Mouse (Mus musculus): Measurements from ENCODE around the gene Wipf3. TPM values are rescaled to one million over a fixed set of nuclear protein-coding genes. Genes with fewer than 3 reads are reported as not detected.

Wipf3 gene
- polyA plus RNA-seq, 1 experiment from 2014 or later, result 2.8 TPM

DNA sequence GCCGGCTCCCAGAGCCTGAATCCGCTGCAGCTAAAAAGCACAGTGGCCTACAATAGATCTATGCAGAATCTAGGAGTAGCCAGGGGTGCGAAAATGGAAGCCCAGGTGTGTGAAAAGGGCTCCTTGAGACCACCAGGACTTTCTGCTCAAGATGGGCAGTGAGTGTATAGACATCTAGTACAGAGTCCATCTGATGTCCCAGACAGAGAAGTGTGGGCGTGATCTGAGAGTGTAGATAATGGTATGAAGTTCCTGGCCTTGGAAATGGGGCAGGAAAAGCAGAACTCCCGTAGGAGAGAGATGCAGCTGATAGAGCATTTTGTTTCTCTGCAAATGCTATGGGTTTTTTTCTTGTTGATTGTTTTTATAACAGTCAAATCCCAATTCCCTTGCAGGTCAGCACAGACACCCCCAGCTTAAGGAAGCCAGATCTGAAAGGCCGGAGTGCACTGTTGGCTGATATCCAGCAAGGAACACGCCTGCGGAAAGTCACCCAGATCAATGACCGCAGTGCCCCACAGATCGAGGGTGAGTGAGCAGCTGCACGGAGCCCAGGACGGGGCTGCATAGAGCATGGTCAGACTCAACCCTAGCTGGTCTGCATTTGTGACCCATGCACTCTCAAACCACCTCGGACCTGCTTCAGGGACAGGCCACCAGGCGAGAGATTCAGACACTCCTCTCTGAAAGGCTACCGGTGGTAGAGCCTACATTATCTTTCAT, 52.1 kb downstream of the Wipf3 start:
- no peak overlapping the region for H3K9ac ChIP-seq (replicated peaks; ENCODE audit: low read depth, low read length)
- 85% methylated on average over 15 of the region's 15 CpGs for WGBS
- H3K27ac ChIP-seq (ENCODE audit: low read depth, low read length), result no peak overlapping the region
- no peaks in the 10 kb centered on the region for H3K36me3 ChIP-seq (ENCODE audit: control insufficient read depth, insufficient read depth, low read length)
- H3K4me2 ChIP-seq (ENCODE audit: low read depth, low read length), result no peak overlapping the region
- H3K9me3 ChIP-seq (ENCODE audit: control insufficient read depth, low read length), result no peaks in the 10 kb centered on the region
- H3K4me3 ChIP-seq (ENCODE audit: low read depth, low read length), result no peak overlapping the region
- no peak for ATAC-seq (ENCODE audit: low read depth)
- no peaks in the 10 kb centered on the region for H3K27me3 ChIP-seq (ENCODE audit: control insufficient read depth, insufficient read depth, low read length)
- peaks cover 3% of the 10 kb centered on the region; the same call in 1 of the 2 replicates for H3K4me1 ChIP-seq (ENCODE audit: control insufficient read depth, insufficient read depth, low read length)

DNA sequence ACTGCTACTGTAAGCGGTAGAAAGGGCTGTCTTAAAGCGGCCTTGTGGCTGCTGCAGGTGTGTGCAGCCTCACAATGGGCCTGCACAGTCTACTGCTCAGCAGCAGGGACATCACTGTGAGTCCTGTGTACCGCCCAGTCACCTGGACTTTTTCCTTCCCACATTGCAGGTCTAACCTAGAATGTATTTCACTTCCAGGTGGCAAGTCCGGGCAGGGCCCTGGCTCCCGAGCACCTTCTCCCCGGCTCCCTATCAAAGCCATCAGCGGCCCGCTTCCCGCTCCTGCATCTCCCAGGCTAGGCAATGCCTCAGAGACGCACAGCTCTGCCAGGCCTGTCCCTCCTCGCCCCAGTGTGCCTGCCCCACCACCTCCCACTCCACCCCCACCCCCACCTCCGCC, 55.6 kb downstream of the Wipf3 start:
- peak; percentile 55 for ATAC-seq (ENCODE audit: low read depth)
- Histone ChIP-seq H3K27me3 (ENCODE audit: control insufficient read depth, insufficient read depth, low read length) (no peaks in the 10 kb centered on the region), H3K9ac (replicated peaks; ENCODE audit: low read depth, low read length) (peak overlapping the region; percentile 25; the same call in 1 of the 2 replicates), H3K4me1 (ENCODE audit: control insufficient read depth, insufficient read depth, low read length) (peaks cover 3% of the 10 kb centered on the region; the same call in 1 of the 2 replicates), H3K27ac (ENCODE audit: low read depth, low read length) (no peak overlapping the region), H3K9me3 (ENCODE audit: control insufficient read depth, low read length) (no peaks in the 10 kb centered on the region), H3K4me3 (ENCODE audit: low read depth, low read length) (no peak overlapping the region; the same call in 1 of the 2 replicates), H3K36me3 (ENCODE audit: control insufficient read depth, insufficient read depth, low read length) (no peaks in the 10 kb centered on the region), H3K4me2 (ENCODE audit: low read depth, low read length) (peak overlapping the region; percentile 42)
- WGBS, result 19% methylated on average over 11 of the region's 12 CpGs

DNA sequence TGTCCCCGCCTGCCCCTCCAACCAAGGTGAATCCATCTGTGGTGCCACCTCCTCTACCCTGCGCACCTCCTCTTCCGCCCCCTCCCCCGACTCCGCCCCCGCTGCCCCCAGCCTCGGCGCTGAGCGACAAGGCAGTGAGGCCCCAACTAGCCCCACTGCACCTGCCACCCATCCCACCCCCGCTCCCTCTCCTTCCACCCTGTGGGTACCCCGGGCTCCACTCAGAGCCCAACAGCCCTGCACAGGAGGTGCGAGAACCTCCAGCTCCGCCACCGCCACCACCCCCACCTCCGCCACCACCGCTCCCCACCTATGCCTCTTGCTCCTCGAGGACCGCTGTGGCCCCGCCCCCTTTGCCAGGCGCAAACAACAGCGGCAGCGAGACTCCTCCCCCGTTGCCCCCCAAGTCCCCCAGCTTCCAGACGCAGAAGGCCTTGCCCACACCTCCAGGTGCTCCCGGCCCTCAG, 56.1 kb downstream of the Wipf3 start:
- Histone ChIP-seq H3K9me3 (ENCODE audit: control insufficient read depth, low read length) (no peaks in the 10 kb centered on the region), H3K36me3 (ENCODE audit: control insufficient read depth, insufficient read depth, low read length) (no peaks in the 10 kb centered on the region), H3K4me2 (ENCODE audit: low read depth, low read length) (peak overlapping the region; percentile 42), H3K27me3 (ENCODE audit: control insufficient read depth, insufficient read depth, low read length) (no peaks in the 10 kb centered on the region), H3K27ac (ENCODE audit: low read depth, low read length) (no peak overlapping the region), H3K9ac (replicated peaks; ENCODE audit: low read depth, low read length) (peak overlapping the region; percentile 25; the same call in 1 of the 2 replicates), H3K4me1 (ENCODE audit: control insufficient read depth, insufficient read depth, low read length) (peaks cover 3% of the 10 kb centered on the region; the same call in 1 of the 2 replicates), H3K4me3 (ENCODE audit: low read depth, low read length) (peak overlapping the region; percentile 18)
- ATAC-seq (ENCODE audit: low read depth), result peak; percentile 66
- WGBS, result 4% methylated on average over 15 of the region's 25 CpGs

GRCm38 (mm10) chr6:54485973-54486569, 56.7 kb downstream of the Wipf3 start:
- Histone ChIP-seq H3K4me3 (ENCODE audit: low read depth, low read length) (no peak overlapping the region), H3K4me2 (ENCODE audit: low read depth, low read length) (0 out of 2 replicates have a peak overlapping the region, but pooled peaks have one; percentile 42), H3K27me3 (ENCODE audit: control insufficient read depth, insufficient read depth, low read length) (no peaks in the 10 kb centered on the region), H3K9me3 (ENCODE audit: control insufficient read depth, low read length) (no peaks in the 10 kb centered on the region), H3K9ac (replicated peaks; ENCODE audit: low read depth, low read length) (no peak overlapping the region), H3K36me3 (ENCODE audit: control insufficient read depth, insufficient read depth, low read length) (no peaks in the 10 kb centered on the region), H3K27ac (ENCODE audit: low read depth, low read length) (no peak overlapping the region), H3K4me1 (ENCODE audit: control insufficient read depth, insufficient read depth, low read length) (peaks cover 3% of the 10 kb centered on the region; the same call in 1 of the 2 replicates)
- 29% methylated on average over 6 of the region's 6 CpGs for WGBS
- ATAC-seq (ENCODE audit: low read depth), result no peak

GRCm38 (mm10) chr6:54491074-54491473, 61.7 kb downstream of the Wipf3 start:
- Histone ChIP-seq H3K9me3 (ENCODE audit: control insufficient read depth, low read length) (no peaks in the 10 kb centered on the region), H3K4me2 (ENCODE audit: low read depth, low read length) (no peak overlapping the region), H3K27me3 (ENCODE audit: control insufficient read depth, insufficient read depth, low read length) (no peaks in the 10 kb centered on the region), H3K27ac (ENCODE audit: low read depth, low read length) (no peak overlapping the region), H3K4me1 (ENCODE audit: control insufficient read depth, insufficient read depth, low read length) (no peaks in the 10 kb centered on the region), H3K36me3 (ENCODE audit: control insufficient read depth, insufficient read depth, low read length) (no peaks in the 10 kb centered on the region), H3K9ac (replicated peaks; ENCODE audit: low read depth, low read length) (no peak overlapping the region), H3K4me3 (ENCODE audit: low read depth, low read length) (no peak overlapping the region)
- WGBS, result 64% methylated on average over 7 of the region's 7 CpGs
- no peak for ATAC-seq (ENCODE audit: low read depth)

GRCm38 (mm10) chr6:54494097-54494496, 64.7 kb downstream of the Wipf3 start:
- no peak overlapping the region for H3K4me2 ChIP-seq (ENCODE audit: low read depth, low read length)
- H3K27ac ChIP-seq (ENCODE audit: low read depth, low read length), result no peak overlapping the region
- H3K4me1 ChIP-seq (ENCODE audit: control insufficient read depth, insufficient read depth, low read length), result no peaks in the 10 kb centered on the region
- ATAC-seq (ENCODE audit: low read depth), result no peak
- H3K9me3 ChIP-seq (ENCODE audit: control insufficient read depth, low read length), result no peaks in the 10 kb centered on the region
- no peaks in the 10 kb centered on the region for H3K27me3 ChIP-seq (ENCODE audit: control insufficient read depth, insufficient read depth, low read length)
- no peak overlapping the region for H3K9ac ChIP-seq (replicated peaks; ENCODE audit: low read depth, low read length)
- H3K36me3 ChIP-seq (ENCODE audit: control insufficient read depth, insufficient read depth, low read length), result no peaks in the 10 kb centered on the region
- no peak overlapping the region for H3K4me3 ChIP-seq (ENCODE audit: low read depth, low read length)

GRCm38 (mm10) chr6:54494612-54495398, 65.4 kb downstream of the Wipf3 start:
- Histone ChIP-seq H3K4me1 (ENCODE audit: control insufficient read depth, insufficient read depth, low read length) (no peaks in the 10 kb centered on the region), H3K4me2 (ENCODE audit: low read depth, low read length) (no peak overlapping the region), H3K9ac (replicated peaks; ENCODE audit: low read depth, low read length) (no peak overlapping the region), H3K36me3 (ENCODE audit: control insufficient read depth, insufficient read depth, low read length) (no peaks in the 10 kb centered on the region), H3K4me3 (ENCODE audit: low read depth, low read length) (no peak overlapping the region), H3K27ac (ENCODE audit: low read depth, low read length) (no peak overlapping the region), H3K9me3 (ENCODE audit: control insufficient read depth, low read length) (no peaks in the 10 kb centered on the region), H3K27me3 (ENCODE audit: control insufficient read depth, insufficient read depth, low read length) (no peaks in the 10 kb centered on the region)
- WGBS, result 66% methylated on average over 11 of the region's 11 CpGs
- no peak for ATAC-seq (ENCODE audit: low read depth)

- Histone ChIP-seq H3K4me3 (ENCODE audit: low read depth, low read length) (no peak overlapping the region), H3K4me2 (ENCODE audit: low read depth, low read length) (no peak overlapping the region), H3K4me1 (ENCODE audit: control insufficient read depth, insufficient read depth, low read length) (no peaks in the 10 kb centered on the region), H3K27me3 (ENCODE audit: control insufficient read depth, insufficient read depth, low read length) (no peaks in the 10 kb centered on the region), H3K36me3 (ENCODE audit: control insufficient read depth, insufficient read depth, low read length) (no peaks in the 10 kb centered on the region), H3K9ac (replicated peaks; ENCODE audit: low read depth, low read length) (no peak overlapping the region), H3K27ac (ENCODE audit: low read depth, low read length) (no peak overlapping the region), H3K9me3 (ENCODE audit: control insufficient read depth, low read length) (no peaks in the 10 kb centered on the region)
- 87% methylated on average over 7 of the region's 7 CpGs for WGBS
- no peak for ATAC-seq (ENCODE audit: low read depth)
Measured at GRCm38 (mm10) chr6:54496214-54496613, 66.8 kb downstream of the Wipf3 start.
